Mouse (Mus musculus): ENCODE results near the gene Tppp2. TPM values are rescaled to one million over a fixed set of nuclear protein-coding genes. Genes with fewer than 3 reads are reported as not detected.
A peak's percentile ranks its signal among the peaks of the same experiment; 100 is the strongest.

Tppp2 gene
- total and polyA plus RNA-seq, 2 experiments from 2014 or later: not detected

GRCm38 (mm10) chr14:51886051-51886450 lies 32.2 kb upstream of the Tppp2 start:
- peaks cover 11% of the 10 kb centered on the region; the same call in 1 of the 2 replicates for H3K4me1 ChIP-seq (ENCODE audit: insufficient read depth)
- H3K27ac ChIP-seq (ENCODE audit: low read depth, low read length): no peak overlapping the region
- no peak for TF ChIP-seq CTCF (IDR thresholded peaks at IDR 0.05; ENCODE audit: low read depth)
- 0 out of 2 replicates have a peak overlapping the region, but pooled peaks have one; percentile 87 for H3K9ac ChIP-seq
- DNase-seq (no peak), ATAC-seq (no peak)
- H3K9me3 ChIP-seq (ENCODE audit: low read length): no peaks in the 10 kb centered on the region
- H3K4me2 ChIP-seq (ENCODE audit: low read depth): peak overlapping the region; percentile 83
- no peaks in the 10 kb centered on the region for H3K27me3 ChIP-seq (ENCODE audit: insufficient read depth, low read length)
- H3K4me3 ChIP-seq (ENCODE audit: low read depth, low read length): no peak overlapping the region
- H3K36me3 ChIP-seq (ENCODE audit: insufficient read depth): peaks cover 39% of the 10 kb centered on the region
- 45% methylated on average over 6 of the region's 6 CpGs for WGBS

- Histone ChIP-seq H3K9me3 (ENCODE audit: low read length) (no peaks in the 10 kb centered on the region), H3K36me3 (ENCODE audit: insufficient read depth) (peaks cover 65% of the 10 kb centered on the region), H3K27ac (ENCODE audit: low read depth, low read length) (no peak overlapping the region), H3K4me1 (ENCODE audit: insufficient read depth) (peaks cover 11% of the 10 kb centered on the region; the same call in 1 of the 2 replicates), H3K27me3 (ENCODE audit: insufficient read depth, low read length) (no peaks in the 10 kb centered on the region), H3K4me3 (ENCODE audit: low read depth, low read length) (no peak overlapping the region), H3K9ac (no peak overlapping the region), H3K4me2 (ENCODE audit: low read depth) (no peak overlapping the region)
- no peak for TF ChIP-seq CTCF (IDR thresholded peaks at IDR 0.05; ENCODE audit: low read depth)
- ATAC-seq: no peak
- WGBS: 83% methylated on average over 6 of the region's 6 CpGs
- no peak for DNase-seq
Measured at GRCm38 (mm10) chr14:51889833-51890232, 28.4 kb upstream of the Tppp2 start.

- H3K27ac ChIP-seq (ENCODE audit: low read depth, low read length): no peak within 1 kb of the TSS
- no peak within 1 kb of the TSS for H3K9ac ChIP-seq
- no peak within 1 kb of the TSS for H3K4me2 ChIP-seq (ENCODE audit: low read depth)
- 93% methylated on average over 9 of the region's 9 CpGs for WGBS
- peaks cover 58% of the 10 kb centered on the region for H3K36me3 ChIP-seq (ENCODE audit: insufficient read depth)
- DNase-seq (no peak), ATAC-seq (no peak)
- H3K9me3 ChIP-seq (ENCODE audit: low read length): no peaks in the 10 kb centered on the region
- H3K27me3 ChIP-seq (ENCODE audit: insufficient read depth, low read length): no peaks in the 10 kb centered on the region
- no peaks in the 10 kb centered on the region for H3K4me1 ChIP-seq (ENCODE audit: insufficient read depth)
- TF ChIP-seq CTCF (IDR thresholded peaks at IDR 0.05; ENCODE audit: low read depth): no peak
- H3K4me3 ChIP-seq (ENCODE audit: low read depth, low read length): no peak within 1 kb of the TSS
Measured at GRCm38 (mm10) chr14:51892191-51892939, 25.9 kb upstream of the Tppp2 start, which contains the start of gene Slc39a2. Gene Slc39a2 (plus strand): TSS chr14:51892889.

- no peak overlapping the region for H3K4me3 ChIP-seq (ENCODE audit: low read depth, low read length)
- no peaks in the 10 kb centered on the region for H3K27me3 ChIP-seq (ENCODE audit: insufficient read depth, low read length)
- no peak for TF ChIP-seq CTCF (IDR thresholded peaks at IDR 0.05; ENCODE audit: low read depth)
- H3K9me3 ChIP-seq (ENCODE audit: low read length): no peaks in the 10 kb centered on the region
- no peak overlapping the region for H3K27ac ChIP-seq (ENCODE audit: low read depth, low read length)
- ATAC-seq: no peak
- no peak overlapping the region for H3K9ac ChIP-seq
- no peak for DNase-seq
- no peaks in the 10 kb centered on the region for H3K4me1 ChIP-seq (ENCODE audit: insufficient read depth)
- WGBS: 23% methylated on average over 10 of the region's 10 CpGs
- peaks cover 52% of the 10 kb centered on the region for H3K36me3 ChIP-seq (ENCODE audit: insufficient read depth)
- no peak overlapping the region for H3K4me2 ChIP-seq (ENCODE audit: low read depth)
Measured at GRCm38 (mm10) chr14:51893094-51893794, 25.0 kb upstream of the Tppp2 start.

GRCm38 (mm10) chr14:51893809-51894208 lies 24.4 kb upstream of the Tppp2 start:
- no peak overlapping the region for H3K9ac ChIP-seq
- H3K4me2 ChIP-seq (ENCODE audit: low read depth): no peak overlapping the region
- H3K9me3 ChIP-seq (ENCODE audit: low read length): no peaks in the 10 kb centered on the region
- WGBS: 74% methylated on average over 3 of the region's 3 CpGs
- DNase-seq: no peak
- no peak for ATAC-seq
- peaks cover 48% of the 10 kb centered on the region for H3K36me3 ChIP-seq (ENCODE audit: insufficient read depth)
- H3K27me3 ChIP-seq (ENCODE audit: insufficient read depth, low read length): no peaks in the 10 kb centered on the region
- H3K27ac ChIP-seq (ENCODE audit: low read depth, low read length): no peak overlapping the region
- no peak overlapping the region for H3K4me3 ChIP-seq (ENCODE audit: low read depth, low read length)
- TF ChIP-seq CTCF (IDR thresholded peaks at IDR 0.05; ENCODE audit: low read depth): no peak
- no peaks in the 10 kb centered on the region for H3K4me1 ChIP-seq (ENCODE audit: insufficient read depth)

- no peak overlapping the region for H3K4me2 ChIP-seq (ENCODE audit: low read depth)
- H3K27ac ChIP-seq (ENCODE audit: low read depth, low read length): no peak overlapping the region
- peak; percentile 10; the same call in 1 of the 2 replicates for ATAC-seq
- no peak overlapping the region for H3K4me3 ChIP-seq (ENCODE audit: low read depth, low read length)
- no peaks in the 10 kb centered on the region for H3K27me3 ChIP-seq (ENCODE audit: insufficient read depth, low read length)
- 83% methylated on average over 14 of the region's 14 CpGs for WGBS
- TF ChIP-seq CTCF (IDR thresholded peaks at IDR 0.05; ENCODE audit: low read depth): no peak
- no peak overlapping the region for H3K9ac ChIP-seq
- H3K36me3 ChIP-seq (ENCODE audit: insufficient read depth): peaks cover 36% of the 10 kb centered on the region
- DNase-seq: no peak
- no peaks in the 10 kb centered on the region for H3K4me1 ChIP-seq (ENCODE audit: insufficient read depth)
- H3K9me3 ChIP-seq (ENCODE audit: low read length): no peaks in the 10 kb centered on the region
Measured at GRCm38 (mm10) chr14:51895071-51895470, 23.2 kb upstream of the Tppp2 start.

GRCm38 (mm10) chr14:51896019-51896418 lies 22.2 kb upstream of the Tppp2 start:
- 87% methylated on average over 6 of the region's 6 CpGs for WGBS
- Histone ChIP-seq H3K9me3 (ENCODE audit: low read length) (no peaks in the 10 kb centered on the region), H3K4me2 (ENCODE audit: low read depth) (no peak overlapping the region), H3K4me1 (ENCODE audit: insufficient read depth) (no peaks in the 10 kb centered on the region), H3K36me3 (ENCODE audit: insufficient read depth) (peaks cover 26% of the 10 kb centered on the region), H3K27ac (ENCODE audit: low read depth, low read length) (no peak overlapping the region), H3K4me3 (ENCODE audit: low read depth, low read length) (no peak overlapping the region), H3K9ac (no peak overlapping the region), H3K27me3 (ENCODE audit: insufficient read depth, low read length) (no peaks in the 10 kb centered on the region)
- TF ChIP-seq CTCF (IDR thresholded peaks at IDR 0.05; ENCODE audit: low read depth): no peak
- DNase-seq (no peak), ATAC-seq (no peak)
